Mouse (Mus musculus): Measurements from ENCODE around the gene Rsbn1l.

Rsbn1l gene

DNA sequence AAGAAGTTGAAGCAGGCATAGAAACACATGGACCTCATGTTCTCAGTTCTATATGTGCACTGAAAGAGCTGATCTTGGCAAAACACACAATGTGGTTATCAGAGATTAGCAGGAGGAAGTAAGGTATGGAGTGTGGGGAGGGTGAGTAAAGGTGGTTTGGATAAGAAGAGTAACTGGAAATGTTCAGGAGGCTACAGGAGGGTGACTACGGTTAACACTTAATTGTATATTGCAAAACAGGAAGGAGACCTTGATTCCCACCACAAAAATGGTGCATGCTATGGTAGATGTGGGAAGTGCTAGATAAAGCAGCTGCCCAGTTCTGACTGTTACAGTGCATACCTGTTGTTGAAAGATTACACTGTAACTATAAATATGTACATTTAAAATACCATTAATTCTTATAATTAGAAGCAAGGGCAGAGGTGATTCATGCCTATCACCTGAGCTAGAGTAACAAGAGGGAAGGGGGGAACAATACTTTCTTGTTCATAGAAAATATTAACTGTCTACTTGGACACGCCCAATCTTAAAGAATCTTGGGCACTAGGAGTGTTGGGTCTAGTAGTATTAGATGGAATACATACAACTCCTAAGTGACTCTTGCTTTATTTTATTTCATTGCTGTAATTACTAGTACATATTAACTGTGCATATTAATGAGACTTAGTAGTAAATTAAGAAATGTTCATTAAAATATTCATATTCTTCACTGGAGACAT is 58.6 kb downstream of the Rsbn1l start:
- DNase-seq: no peak

DNA sequence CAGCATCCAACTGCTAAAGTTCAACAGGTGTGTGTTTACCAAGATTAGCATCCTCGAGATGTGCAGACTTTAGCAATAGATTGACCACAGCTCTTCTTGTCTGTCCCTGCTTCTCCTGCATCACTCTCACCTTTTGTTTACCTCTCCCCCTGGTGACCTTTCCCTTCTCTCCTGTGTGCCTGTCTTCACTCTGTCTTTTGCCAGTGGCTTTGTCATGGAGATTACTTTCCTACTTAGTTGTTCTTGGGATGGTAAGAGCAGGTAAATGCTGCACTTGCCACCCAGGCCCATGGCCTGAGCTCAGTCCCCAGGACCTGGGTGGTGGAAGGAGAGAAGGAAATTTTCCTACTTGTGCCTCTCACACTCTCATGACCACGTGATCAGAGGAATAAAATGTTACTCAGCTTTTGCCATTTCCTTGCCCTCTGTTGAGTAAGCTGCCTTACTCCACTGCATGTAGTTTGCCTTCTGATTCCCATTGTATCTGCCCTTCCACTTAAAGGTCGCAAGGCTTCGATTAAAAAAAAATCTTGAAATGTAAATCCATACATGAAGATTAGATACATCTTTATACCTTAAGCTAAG is 72.1 kb downstream of the Rsbn1l start:
- DNase-seq: no peak

DNA sequence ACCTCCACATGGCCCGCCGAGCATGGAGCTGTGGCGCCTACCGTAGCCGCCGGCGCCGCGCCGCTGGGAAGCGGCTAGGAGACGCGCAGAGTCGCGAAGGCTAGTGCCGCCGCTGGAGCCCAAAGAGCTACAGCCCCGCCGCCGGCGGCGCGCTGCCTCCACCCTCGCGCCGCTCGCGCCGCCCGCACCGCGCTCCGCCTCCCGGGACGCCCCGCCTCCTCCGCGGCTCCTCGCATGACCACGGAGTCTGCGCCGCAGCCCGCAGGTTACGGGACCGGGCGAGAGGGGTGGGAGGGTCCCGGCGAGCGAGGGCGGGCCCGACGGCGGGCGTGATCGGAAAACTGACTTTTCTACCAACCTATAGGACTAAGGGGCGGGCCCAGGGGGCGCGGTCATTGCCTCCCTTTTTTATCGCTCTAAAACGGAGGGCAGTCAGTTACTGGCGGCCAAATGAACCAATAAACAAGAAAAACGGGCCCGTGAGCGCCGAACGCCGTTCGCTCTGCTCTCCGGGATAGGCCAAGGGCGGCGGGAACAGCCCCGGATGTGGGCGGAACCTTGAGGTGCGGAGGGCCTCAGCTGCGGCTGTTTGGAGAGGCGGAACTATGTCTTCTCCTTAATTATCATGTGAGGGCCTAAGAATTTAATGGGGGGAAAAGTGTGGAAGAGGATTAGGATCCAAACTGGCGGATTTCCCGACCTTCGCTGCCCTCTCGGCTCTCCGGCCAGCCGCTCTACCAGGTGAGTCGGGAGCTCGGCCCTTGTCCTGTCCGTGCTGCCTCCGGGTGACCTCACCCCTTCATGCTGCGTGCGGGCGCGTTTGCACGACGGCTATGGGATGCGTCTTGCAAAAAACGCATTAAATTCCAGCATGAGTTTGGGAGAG is 74.0 kb downstream of the Rsbn1l start, which contains the start of the genes Phtf2 and Tmem60:
TSS of gene Phtf2 (minus strand) at position 210 of the 886 bp plus-strand sequence.
TSS of gene Tmem60 (plus strand) at position 277 of the 886 bp plus-strand sequence.
- DNase-seq: peak; percentile 99

DNA sequence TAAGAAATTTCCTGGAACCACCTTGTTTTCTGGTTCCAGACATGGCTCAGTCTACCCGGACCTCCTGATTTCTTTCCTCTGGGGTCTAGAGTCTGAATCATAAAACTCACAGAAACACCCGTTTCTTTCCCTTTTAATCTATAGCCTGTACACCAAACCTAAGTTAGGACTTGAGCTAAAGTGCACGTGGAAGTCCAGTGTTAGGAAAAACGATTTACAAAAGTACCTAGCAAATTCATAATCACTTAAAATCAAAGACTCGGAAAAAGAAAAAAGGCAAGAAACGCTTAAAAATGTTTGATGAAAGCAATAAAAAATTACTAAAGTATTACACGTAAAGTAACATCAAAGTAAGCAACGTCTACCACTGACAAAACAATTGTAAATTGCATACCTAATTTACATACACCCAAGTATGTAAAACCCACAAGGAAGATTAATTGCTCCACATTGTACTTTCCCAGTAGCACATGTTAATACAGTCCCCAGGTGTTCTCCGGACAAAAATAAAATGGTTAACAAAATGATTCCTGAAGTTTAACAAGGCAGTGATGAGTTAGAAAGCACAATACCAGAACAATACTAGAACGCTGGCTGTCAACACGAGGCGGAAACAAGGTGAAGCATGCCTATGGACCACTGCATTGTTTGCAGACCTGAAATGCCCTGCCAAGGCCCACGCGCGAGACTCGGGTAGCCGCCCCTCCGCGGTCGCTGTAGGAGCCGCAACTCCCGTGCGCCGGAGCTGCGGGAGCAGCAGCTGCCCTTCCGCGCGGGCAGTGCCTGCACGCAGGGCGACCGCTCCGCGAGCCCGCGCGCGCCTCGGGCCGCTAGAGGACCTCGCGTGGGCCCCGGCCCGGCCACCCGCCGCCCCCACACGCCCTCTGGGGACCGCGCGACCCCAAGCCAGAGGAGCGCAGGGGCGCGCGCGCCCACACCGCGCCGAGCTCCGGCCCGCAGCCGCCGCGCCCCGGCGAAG is 75.1 kb downstream of the Rsbn1l start:
- peak; percentile 76 to 79 for DNase-seq

DNA sequence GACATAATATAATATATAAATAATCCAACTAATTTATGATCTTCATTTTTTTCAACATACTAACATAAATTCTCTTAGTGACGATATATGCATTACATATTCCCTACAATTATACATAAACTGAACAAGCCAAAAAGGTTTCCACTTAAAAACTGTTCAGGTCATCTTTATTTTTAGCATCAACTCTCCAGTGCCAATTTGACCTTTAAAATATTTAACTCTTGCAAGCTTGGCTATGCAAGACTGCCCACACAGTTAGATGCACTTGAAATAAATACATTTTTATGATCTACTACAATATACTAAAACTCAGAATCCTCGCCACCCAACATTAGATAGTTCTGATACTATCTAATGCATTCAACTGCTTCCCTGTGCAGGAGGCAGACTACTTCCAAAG is 75.8 kb downstream of the Rsbn1l start:
- DNase-seq: no peak

DNA sequence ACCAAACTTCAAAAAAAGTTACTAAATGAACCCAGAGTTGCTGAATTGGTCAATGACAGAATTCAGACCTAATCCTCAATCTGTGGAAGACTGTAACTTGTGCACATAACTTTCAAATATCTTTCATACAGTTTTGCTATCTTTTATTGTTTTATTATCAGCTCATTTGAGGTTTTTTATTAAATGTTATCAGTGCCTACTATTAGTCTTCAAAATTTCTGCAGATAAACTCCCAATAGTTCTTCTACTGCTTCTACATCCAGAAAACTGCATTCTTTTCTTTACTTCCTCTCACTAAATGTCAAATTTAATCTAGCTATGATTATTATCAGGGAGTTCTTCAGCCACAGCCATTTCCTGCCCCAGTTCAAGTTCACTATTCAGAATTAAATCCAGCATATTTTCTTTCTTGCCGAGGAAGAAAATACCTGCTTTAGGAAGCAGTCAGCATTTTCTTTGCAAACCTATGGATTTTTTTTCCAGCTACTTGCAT is 79.2 kb downstream of the Rsbn1l start:
- no peak for DNase-seq

DNA sequence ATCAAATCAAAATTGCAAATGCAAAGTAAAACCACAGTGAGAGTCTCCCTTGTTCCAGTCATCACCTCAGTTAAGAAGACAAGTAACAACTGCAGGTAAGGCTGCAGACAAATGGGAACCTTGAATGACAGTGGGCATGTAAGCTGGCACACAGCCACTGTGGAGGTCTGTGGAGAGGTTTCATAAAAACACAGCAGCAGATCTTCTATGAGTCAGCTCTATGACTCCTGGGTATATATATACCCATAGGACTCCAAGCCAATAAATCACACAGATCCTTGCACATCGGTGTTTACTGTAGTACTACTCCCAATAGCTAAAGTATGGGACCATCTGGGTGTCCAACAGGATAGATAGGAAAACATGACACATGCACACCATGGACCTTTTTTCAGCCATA is 83.1 kb downstream of the Rsbn1l start:
- no peak for DNase-seq

DNA sequence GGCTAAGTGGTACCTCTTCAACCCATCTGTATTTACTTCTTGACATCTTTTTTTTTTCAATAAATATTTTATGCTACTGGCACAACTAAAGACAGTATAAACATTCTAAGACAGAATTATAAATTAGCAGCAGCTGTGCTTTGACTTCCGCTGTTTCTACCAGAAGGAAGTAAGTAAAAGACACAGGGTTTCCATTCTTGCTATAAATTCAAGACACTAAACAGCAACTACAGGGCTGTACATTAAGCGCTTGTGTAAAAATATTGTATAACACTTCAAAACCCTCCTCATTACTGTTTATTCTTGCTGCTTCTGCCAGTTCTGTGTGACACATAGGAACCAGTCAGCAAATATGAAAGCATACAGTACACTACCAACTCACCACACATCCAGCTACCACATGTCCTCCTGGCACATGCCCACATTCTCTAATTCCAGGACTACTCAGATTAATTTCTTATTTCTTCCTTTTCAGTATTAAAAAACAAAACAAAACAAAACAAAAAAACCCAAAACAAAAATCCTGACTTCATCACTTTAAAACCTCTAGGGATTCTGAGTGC is 90.9 kb downstream of the Rsbn1l start:
- no peak for DNase-seq

DNA sequence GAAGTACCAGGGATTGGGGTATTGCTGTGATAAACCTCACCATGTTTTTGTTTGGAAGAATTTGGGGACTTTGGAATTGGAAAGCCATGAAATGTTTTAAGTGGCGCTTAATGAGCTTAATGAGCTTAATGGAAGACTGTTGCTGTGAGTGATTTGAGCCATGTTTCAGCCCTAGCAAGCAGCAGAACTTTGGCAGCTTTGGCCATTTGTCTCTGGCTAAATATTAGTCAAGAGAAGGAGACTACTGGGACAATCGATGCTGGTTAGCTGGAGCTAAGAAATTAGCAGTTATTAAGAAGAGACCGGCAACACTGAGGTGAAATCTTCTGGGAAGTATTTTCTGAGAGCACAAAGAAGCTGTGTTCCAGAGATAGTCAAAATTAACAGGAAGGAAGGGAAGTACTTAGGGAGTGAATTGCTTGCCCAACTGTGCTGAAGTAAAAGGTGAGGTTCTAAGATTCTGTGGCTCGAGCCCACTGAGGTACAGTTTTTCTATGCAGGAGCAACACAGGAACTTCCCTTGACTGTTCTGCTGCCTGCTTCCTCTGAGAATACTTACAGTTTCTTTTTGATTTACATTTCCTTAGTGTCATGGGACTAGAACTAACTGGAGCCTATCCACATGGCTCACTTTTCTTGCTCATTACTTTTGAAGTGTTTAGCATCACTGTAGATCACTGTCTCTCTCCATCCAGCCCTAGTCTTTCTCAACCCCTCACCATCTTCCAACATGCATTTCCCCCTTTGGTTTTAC is 91.8 kb downstream of the Rsbn1l start:
- DNase-seq: no peak

DNA sequence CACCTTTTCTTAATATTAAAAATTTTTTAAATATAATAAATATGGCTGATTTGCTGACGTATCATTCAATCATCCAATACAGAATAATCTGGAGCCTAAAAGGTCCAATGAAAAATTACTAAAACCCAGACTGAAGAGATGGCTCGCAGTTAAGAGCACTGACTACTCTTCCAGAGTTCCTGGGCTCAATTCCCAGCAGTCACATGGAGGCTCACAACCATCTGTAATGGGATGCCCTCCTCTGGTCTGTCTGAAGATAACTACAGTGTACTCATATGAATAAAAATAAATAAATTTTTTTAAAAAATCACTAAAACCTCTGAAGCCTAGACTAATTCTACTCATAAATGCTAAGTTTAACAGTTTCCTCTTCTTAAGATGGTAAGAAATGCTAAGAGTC is 94.3 kb downstream of the Rsbn1l start:
- DNase-seq: no peak

DNA sequence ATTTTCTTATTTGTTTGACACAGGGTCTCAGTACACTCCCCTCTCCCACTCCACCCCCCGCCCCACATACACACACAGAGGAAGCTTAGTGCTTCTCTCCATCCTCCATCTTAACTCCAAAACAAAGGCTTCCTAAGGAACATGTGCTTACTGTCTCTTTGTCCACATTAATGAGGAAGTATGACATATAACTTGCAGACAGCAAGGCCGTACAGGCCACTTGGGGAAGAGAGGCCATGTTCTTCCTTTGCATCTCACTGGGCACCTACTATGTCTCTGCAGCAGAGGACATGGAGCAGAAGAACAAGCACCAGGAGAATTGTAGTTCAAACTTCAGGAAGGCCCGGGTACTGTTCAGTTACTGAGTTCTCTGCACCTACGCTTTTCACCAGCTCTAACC is 95.6 kb downstream of the Rsbn1l start:
- no peak for DNase-seq

DNA sequence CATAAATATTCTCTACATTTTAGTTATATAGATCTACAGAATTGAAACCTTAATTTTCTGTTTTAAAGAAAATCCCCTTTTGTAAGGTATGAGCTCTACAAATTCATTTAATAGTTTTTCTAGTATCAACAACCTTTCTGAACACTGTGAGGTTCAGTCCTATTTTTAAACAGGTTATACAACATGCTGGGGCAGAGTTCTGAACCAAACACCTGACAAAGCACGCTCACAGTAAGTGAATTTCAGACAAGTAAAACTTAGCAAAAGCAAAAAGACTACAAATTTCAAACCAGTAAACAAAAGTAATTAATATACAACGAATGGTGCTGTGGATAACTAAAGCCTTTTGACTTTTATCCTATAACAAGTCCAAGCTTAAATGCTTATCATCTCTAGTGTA is 97.8 kb downstream of the Rsbn1l start:
- DNase-seq: no peak

DNA sequence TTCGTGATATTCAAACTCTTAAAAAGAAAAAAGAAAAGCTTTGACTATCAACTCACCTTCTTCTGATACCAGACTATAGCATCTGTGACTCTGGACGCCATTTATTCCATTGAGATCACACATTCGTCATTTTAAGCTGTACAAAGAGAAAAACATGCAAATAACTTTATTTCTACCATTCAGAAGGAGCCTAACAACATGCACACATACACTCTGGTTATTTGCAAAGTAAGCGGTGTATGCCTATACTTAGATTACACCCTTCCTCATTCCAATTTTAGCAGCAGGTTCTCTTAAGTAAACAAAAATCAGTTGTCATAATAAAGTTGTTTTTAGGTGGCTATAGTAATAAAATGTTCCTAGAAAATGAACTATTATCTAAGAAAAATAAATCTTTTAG is 101.1 kb downstream of the Rsbn1l start:
- no peak for DNase-seq

DNA sequence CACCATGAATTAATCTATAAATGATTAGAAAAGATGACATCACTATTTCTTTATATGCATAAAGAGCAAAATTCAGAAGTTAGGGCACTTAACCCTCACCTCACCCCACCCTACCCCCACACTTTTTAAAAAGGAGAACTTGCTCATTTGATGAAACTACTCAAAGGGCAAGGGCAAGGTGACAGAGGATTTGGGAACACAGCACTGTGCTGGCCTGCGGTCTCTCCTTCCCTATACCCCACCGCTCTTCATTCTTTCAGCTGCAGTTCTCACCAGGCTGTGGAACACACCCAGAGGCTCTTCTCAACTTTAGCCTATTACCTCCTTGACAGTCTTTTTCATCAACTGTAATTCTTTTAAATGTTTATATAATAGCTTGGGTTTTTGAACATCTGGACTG is 109.2 kb downstream of the Rsbn1l start:
- DNase-seq: no peak

DNA sequence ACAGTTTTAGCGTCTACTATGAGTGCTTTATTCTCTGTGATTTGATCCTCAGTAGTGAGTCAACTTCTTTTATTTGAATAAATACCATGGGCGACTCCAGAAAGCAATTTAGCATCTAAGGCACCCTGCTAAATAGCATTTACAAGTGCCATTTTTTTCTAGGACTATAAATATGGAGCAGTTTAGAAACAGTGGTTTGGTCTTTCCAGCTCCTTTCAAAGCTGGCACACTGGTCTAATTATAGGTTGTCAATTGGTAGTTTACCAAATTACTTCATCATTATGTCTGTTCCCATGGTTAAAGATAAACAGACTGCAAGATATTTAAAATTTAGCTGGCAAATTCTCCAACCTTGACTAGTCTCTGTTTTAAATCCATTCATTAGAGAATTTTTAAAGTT is 112.4 kb downstream of the Rsbn1l start:
- DNase-seq: no peak

DNA sequence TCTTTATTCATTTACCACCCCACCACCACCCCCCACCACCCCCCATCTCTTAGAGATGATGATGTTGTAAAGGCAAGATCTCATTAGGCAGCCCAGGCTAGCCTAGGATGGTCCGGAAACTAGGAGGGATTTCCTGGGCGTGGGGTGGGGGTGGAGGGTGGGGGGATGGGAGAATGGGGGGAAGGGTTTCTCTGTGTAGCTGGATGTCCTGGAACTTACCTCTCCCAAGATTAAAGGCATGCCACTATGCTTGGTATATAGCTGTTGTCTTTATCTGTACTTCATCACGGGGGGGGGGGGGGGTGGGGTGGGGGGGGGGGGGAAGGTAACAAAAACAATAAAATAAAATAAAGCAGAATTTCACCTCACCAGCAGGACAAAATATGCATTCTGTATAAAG is 112.8 kb downstream of the Rsbn1l start:
- DNase-seq: no peak

Measured in cerebellum, postnatal 25 days (tissue).